Mouse (Mus musculus) cortical plate, adult 2 months (tissue): ENCODE results near the gene Gh.

Source experiments
- CTCF ChIP-seq: fragments of 200-500 bp; IDR thresholded peaks from 2 replicates; pipeline ENCODE4 v1.5.1; 2011; ENCODE audit warnings: mild to moderate bottlenecking, control low read depth, low read length; ENCODE audit not compliant: insufficient read depth; ENCODE audit errors: extremely low read depth
- POLR2A ChIP-seq: fragments of 200-500 bp; IDR thresholded peaks from 2 replicates; pipeline ENCODE4 v1.6.1; 2011; ENCODE audit warnings: mild to moderate bottlenecking, low read length, control low read depth; ENCODE audit not compliant: insufficient read depth; ENCODE audit errors: extremely low read depth

- TF ChIP-seq CTCF (no peak), POLR2A (no peak)
These were observed 27.5 kb upstream of the Gh start for GRCm38 (mm10) chr11:106329128-106329527.
